Mouse (Mus musculus) spleen, adult 18-20 months (tissue): ENCODE results near the gene L3mbtl4.
"Not testable (repeated sequence)": the region's sequence is repeated elsewhere in the genome, so short reads cannot be mapped to it uniquely, and the experiment has no call there.

Source experiments
- DNase-seq, 2 experiments: peaks; one replicate each; pipeline ENCODE4 v3.0.0; 2022; ENCODE audit warnings: mixed read lengths in 2 of 2

The L3mbtl4 gene

GRCm38 (mm10) chr17:68405993-68406392 is 132.4 kb downstream of the L3mbtl4 start:
- DNase-seq: no peak

DNA sequence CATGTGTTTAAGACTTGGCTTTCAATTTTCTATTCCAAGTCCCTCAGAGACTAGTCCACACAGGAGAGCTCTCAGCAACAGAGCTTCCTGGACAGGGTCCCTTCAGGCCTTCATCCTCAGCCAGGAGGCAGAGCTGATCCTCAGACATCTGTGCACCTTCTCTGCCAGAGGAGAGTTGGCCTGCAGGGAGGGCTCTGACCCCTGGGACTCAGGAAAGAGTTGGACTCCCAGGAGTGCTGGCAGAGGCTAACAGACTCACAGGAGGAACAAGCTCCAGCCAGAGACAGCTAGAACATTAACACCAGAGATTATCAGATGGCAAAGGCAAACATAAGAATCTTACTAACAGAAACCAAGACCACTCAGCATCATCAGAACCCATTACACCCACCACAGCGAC is 133.5 kb downstream of the L3mbtl4 start:
- not testable (repeated sequence) for DNase-seq

GRCm38 (mm10) chr17:68422663-68423498 is 149.3 kb downstream of the L3mbtl4 start:
- DNase-seq: no peak

- DNase-seq: no peak
Observed at GRCm38 (mm10) chr17:68433576-68433975, 160.0 kb downstream of the L3mbtl4 start.

DNA sequence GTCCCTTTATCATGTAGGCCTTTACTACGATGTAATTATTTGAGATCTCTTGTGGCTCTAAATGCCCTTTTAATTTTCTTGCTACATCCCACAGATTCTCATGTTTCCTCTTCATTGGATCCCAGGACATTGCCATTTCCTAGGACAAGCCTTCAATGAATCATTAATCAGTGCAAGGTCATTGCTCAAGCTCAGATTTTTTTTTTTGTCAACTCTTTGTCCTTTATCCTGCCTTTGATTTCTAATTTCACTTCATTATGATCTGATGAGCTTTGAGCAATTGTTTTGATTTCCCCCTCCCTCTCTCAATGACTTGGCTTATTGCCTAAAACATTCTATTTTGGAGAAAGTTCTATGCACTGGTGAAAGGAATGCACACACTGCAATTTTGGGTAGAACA is 177.3 kb downstream of the L3mbtl4 start:
- no peak for DNase-seq

GRCm38 (mm10) chr17:68461471-68461870 is 187.9 kb downstream of the L3mbtl4 start:
- DNase-seq: no peak

- no peak for DNase-seq
Observed at GRCm38 (mm10) chr17:68467311-68467710, 193.7 kb downstream of the L3mbtl4 start.

DNA sequence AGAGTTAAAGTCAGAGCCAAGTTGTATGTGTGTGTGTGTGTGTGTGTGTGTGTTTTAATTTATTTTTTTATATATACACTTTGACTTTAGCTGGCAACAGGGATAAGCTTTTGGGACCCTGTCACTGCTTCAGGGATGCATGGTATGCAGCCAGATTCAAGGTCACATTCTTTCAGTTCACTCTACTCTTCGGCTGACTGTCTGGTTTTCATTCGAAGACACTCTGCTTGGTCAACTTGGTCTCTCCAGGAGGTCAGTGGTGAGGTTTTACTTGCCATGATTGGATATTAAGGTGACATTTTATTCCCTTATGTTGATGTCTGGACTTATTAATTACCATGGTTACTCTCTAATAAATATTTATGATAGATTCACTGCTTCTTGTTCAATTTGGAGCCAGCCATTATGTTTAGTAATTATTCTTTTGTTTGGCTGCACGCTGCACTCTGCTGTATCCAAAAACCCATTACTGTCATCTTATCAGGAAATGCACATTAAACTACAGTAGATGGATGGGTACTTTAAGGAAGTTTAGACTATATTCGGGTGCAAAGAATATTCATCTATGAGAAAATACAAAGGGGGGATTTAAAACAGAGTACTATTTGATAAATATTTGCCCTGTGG is 216.6 kb downstream of the L3mbtl4 start:
- no peak for DNase-seq

- no peak for DNase-seq
Observed at GRCm38 (mm10) chr17:68492231-68492630, 218.6 kb downstream of the L3mbtl4 start.

- not testable (repeated sequence) for DNase-seq
Observed at GRCm38 (mm10) chr17:68502998-68503397, 229.4 kb downstream of the L3mbtl4 start.

GRCm38 (mm10) chr17:68559698-68560097 is 286.1 kb downstream of the L3mbtl4 start:
- DNase-seq: no peak

- DNase-seq: no peak
Observed at GRCm38 (mm10) chr17:68560264-68560663, 286.7 kb downstream of the L3mbtl4 start.

DNA sequence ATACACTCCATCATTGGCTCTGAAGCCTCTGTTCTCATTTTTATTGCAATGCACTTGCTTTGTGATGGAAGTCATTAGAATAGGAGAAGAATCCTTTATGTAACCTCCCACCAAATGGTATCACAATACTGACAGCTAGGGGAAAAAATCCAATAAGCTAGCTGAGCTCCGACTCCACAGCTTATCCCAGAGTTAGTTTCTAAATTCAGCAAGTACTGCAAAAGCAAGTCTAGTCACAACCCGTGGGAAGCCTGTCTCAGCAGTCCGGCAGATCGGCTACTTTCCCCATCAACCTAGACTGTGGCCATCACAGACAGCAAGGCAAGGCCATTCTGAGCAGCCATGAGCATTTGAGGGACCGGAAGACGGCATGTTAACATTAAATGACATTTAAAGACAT is 298.2 kb downstream of the L3mbtl4 start:
- no peak for DNase-seq

DNA sequence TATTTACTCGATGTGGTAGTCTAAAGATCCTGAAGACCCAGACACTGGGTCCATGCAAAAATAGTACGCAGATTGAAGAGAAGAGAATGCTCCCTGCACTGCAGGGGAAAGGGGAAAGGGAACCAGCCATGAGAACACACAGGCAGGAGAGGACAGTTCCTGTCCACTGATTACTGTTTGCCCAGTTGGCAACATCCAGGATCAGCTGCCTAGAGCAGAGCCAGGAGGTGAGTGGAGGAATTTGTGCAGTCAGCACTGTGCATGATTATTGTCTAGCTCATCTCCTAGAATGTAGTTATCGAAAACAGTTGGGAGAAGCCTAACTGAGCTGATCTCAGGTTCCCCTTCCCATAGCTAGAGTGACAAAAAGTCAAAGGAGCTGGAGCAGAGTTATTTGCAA is 311.6 kb downstream of the L3mbtl4 start:
- no peak for DNase-seq

DNA sequence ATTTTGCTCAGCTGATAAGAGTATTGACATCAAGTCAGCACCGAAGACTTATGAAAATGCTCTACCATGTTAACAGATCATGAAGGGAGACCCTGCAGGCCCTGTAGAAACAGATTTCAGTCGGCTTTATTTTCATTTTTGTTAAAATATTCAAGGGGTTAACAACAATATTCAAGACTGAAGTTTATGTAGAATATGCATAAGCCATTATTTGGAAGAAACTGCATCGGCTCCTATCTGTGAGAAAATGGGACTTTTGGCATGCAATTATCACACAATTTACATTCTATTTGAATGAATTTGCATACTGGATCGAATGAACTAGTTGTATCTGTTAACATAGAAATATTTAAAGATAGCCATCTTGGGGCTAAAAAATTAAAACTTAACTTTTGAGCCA is 318.0 kb downstream of the L3mbtl4 start:
- no peak for DNase-seq

DNA sequence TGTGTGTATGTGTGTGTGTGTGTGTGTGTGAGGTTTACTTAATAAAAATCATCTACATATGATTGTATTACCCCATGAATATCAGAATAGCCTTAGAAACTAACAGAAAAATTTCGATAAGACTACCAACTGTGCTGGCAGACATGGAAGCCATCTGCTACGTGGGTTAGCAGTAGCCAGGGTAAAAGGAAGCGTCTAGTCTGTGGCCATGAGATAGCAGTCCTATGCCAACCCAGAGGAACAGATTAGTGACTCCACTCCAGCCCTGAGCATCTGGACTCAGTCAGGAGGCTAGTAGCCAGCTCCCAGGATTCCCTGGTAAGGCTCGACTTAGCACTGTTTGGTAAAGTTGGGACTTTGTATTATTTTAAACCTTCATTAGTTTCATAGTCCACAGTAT is 329.1 kb downstream of the L3mbtl4 start:
- no peak for DNase-seq

DNA sequence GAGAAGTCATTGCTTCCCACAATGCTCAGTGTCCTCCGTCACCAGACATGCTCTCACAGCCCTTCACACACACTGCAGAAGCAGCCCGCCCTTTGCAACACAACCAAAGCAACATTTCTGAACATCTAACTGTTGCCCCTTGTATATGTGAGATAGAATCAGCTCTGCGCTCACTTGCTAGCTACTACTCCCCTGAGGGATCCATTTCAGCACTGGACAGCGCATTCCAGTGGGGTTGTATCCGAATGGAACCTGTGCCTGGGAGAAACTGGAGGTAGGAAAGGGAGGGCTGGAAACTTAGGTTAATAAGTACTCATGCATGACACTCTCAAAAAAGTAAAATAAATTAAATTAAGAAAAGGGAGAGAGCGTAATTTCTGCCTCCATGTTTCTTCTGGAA is 334.1 kb downstream of the L3mbtl4 start:
- no peak for DNase-seq

DNA sequence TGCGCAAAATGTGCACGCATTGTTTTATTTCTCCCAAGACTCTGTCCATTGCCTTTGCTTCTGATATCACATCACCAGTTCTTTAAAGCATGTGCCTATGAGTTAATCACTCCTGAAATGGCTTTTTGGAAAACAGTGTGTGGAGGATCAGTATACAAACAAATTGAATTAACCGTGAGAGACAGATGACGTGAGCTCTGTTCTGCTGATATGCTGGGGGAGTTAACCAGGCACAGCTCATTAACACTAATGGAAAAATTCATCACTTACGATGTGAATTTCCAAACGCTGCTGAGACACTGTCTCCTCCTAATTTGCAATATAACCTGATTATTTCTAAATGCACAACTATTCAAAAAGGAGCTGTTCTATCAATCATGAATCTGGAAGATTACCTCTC is 337.6 kb downstream of the L3mbtl4 start:
- DNase-seq: no peak

DNA sequence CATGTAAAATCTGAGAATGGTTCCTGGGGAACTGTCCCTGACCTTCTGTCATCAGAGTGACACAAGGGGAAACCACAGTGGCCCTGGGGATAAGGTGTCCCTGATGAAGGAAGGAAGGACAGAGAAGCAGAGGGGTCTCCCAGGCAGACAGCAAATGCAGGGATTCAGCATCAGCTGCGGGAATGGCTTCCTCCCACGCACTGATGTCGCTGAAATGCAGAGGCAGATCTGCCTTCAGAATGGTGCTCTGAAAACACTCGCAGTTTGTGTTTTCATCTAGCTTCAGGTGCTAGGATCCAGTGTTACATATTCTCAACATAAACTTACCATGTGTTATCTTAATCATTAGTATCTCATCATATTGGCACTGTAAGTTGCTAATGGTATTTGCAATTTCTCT is 351.7 kb downstream of the L3mbtl4 start:
- no peak for DNase-seq

DNA sequence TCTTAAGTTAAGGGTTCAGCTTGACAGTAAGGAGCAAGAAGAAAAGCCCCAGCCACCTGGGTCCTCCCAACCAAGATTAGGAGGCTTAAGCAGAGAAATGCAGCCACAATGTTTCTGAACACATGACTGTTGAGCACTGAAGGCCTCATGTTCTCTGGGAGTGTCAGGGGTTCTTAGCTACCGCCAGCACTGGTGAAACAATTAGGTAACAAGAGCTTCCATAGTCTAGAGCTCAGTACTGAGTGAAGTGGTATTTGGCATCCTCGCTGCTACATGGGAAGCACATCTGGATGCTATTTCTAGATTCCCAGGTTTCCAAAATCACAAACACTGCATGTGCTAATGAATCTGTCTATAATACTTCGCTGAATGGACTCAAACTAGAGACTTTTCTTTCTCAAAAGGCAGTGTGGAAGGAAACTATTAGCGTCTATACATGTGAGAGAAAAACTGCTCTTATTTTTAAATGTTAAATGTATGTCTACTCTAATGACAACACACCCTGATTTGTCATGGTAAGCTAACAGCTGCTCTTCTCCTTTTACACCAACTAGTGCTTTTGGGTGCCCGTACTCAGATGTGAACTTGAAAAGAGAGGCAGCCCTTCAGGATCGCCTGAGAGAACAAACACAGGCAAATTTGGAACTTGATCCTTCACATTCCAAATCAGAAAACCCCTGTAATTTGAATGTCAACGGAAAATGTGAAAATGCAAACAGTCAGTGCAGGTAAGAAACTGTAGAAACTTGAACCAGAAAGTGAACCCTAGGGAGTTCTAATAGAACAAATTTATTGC is 356.2 kb downstream of the L3mbtl4 start:
- no peak for DNase-seq

- no peak for DNase-seq
Observed at GRCm38 (mm10) chr17:68631396-68631795, 357.8 kb downstream of the L3mbtl4 start.

- no peak for DNase-seq
Observed at GRCm38 (mm10) chr17:68640187-68640586, 366.6 kb downstream of the L3mbtl4 start.

- DNase-seq: no peak
Observed at GRCm38 (mm10) chr17:68642521-68643088, 369.0 kb downstream of the L3mbtl4 start.
